Comparison of ENCODE assay signal across 21 mouse cellular contexts in the genomic region with DNA sequence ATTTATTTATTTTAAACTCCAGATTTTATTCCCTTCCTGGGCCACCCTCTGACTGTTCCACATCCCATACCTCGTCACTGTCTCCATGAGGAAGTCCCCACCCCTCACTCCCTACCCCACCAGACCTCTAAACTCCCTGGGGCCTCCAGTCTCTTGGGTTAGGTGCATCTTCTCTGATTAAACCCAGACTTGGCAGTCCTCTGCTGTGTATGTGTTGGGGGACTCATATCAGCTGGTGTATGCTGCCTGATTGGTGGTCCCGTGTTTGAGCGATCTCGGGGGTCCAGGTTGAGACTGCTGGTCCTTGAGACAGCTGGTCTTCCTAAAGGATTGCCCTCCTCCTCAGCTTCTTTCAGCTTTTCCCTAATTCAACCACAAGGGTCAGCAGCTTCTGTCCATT. TPM values are rescaled to one million over a fixed set of nuclear protein-coding genes. Genes with fewer than 3 reads are reported as not detected.
A peak's percentile ranks its signal among the peaks of the same experiment; 100 is the strongest.
DNase-seq lines count a peak whose midpoint lies in the region; ATAC-seq lines count a peak whose summit lies in the region.
"Had no signal": no experiment of that assay in that cellular context is flagged by ENCODE, and none has a peak within 500 bp of the region (broad histone marks: within the 10 kb centered on the region; RNA-seq: fewer than 3 reads in every experiment).

No protein-coding gene starts in this region.

- H3K27ac ChIP-seq in limb, embryonic 11.5 days (replicated peaks; ENCODE audit: low read depth, low read length), result no peak overlapping the region
- H3K27ac ChIP-seq in limb, embryonic 10.5 days, result no peak overlapping the region
- H3K27ac ChIP-seq in midbrain, embryonic 11.5 days (ENCODE audit: low read depth, low read length), result no peak overlapping the region
- no peak overlapping the region for H3K27ac ChIP-seq in midbrain, embryonic 15.5 days

- peak; percentile 82 for DNase-seq in heart, adult 11 months
- no peak for DNase-seq in heart, adult 18-20 months
- peak; percentile 14 for DNase-seq in limb, embryonic 11.5 days (ENCODE audit: low spot score)
- no peak for DNase-seq in limb, embryonic 10.5 days (ENCODE audit: low spot score)
- peak; percentile 72 for DNase-seq in midbrain, embryonic 11.5 days (ENCODE audit: low spot score, missing footprints)
- DNase-seq: adrenal gland, adult 2 months; adrenal gland, adult 8-10 months; adrenal gland, postnatal 10 days; adrenal gland, postnatal 14 days; adrenal gland, postnatal 25 days; adrenal gland, postnatal 36 days; B cell, adult 2 months; cerebellum, adult 11 months; cerebellum, adult 11-12 months; cerebellum, adult 18-20 months had no signal

- ATAC-seq in limb, embryonic 11.5 days (ENCODE audit: insufficient number of reproducible peaks, low FRiP score, low TSS enrichment, low read depth), result no peak
- ATAC-seq in midbrain, embryonic 11.5 days (ENCODE audit: low FRiP score), result no peak
- no peak for ATAC-seq in midbrain, embryonic 15.5 days (replicated peaks)
- ATAC-seq: activated CD4-positive, CD25-positive, alpha-beta regulatory T cell, adult 4 months; CD4-positive, CD25-positive, alpha-beta regulatory T cell, adult 4 months; Patski had no signal

- no peak overlapping the region for H3K9ac ChIP-seq in limb, embryonic 11.5 days (ENCODE audit: low read length)
- H3K9ac ChIP-seq in midbrain, embryonic 11.5 days (ENCODE audit: low read length), result no peak overlapping the region
- no peak overlapping the region for H3K9ac ChIP-seq in midbrain, embryonic 15.5 days

- H3K4me1 ChIP-seq in limb, embryonic 11.5 days (ENCODE audit: control insufficient read depth, insufficient read depth, low read length), result no peaks in the 10 kb centered on the region
- peaks cover 13% of the 10 kb centered on the region for H3K4me1 ChIP-seq in limb, embryonic 10.5 days
- peaks cover 8% of the 10 kb centered on the region for H3K4me1 ChIP-seq in midbrain, embryonic 11.5 days (ENCODE audit: control insufficient read depth, insufficient read depth, low read length)
- peaks cover 17% of the 10 kb centered on the region for H3K4me1 ChIP-seq in midbrain, embryonic 15.5 days

- no peaks in the 10 kb centered on the region for H3K9me3 ChIP-seq in limb, embryonic 11.5 days (ENCODE audit: control insufficient read depth, low read length)
- H3K9me3 ChIP-seq in limb, embryonic 10.5 days (replicated peaks), result no peaks in the 10 kb centered on the region
- peaks cover 2% of the 10 kb centered on the region; the same call in 1 of the 2 replicates for H3K9me3 ChIP-seq in midbrain, embryonic 11.5 days (ENCODE audit: control insufficient read depth, low read length)
- H3K9me3 ChIP-seq in midbrain, embryonic 15.5 days, result no peaks in the 10 kb centered on the region
- H3K9me3 ChIP-seq: G1E had no signal

- 91% methylated on average over 4 of the region's 4 CpGs for WGBS in limb, embryonic 11.5 days
- 93% methylated on average over 4 of the region's 4 CpGs for WGBS in limb, embryonic 10.5 days
- WGBS in midbrain, embryonic 11.5 days, result 93% methylated on average over 4 of the region's 4 CpGs
- 91% methylated on average over 4 of the region's 4 CpGs for WGBS in midbrain, embryonic 15.5 days

- no peaks in the 10 kb centered on the region for H3K36me3 ChIP-seq in limb, embryonic 11.5 days (ENCODE audit: control insufficient read depth, insufficient read depth, low read length)
- H3K36me3 ChIP-seq in limb, embryonic 10.5 days, result peaks cover 23% of the 10 kb centered on the region
- H3K36me3 ChIP-seq in midbrain, embryonic 11.5 days (ENCODE audit: control insufficient read depth, insufficient read depth, low read length), result no peaks in the 10 kb centered on the region
- no peaks in the 10 kb centered on the region for H3K36me3 ChIP-seq in midbrain, embryonic 15.5 days (replicated peaks)

- no peak overlapping the region for H3K4me2 ChIP-seq in limb, embryonic 11.5 days (ENCODE audit: low read depth, severe bottlenecking)
- H3K4me2 ChIP-seq in midbrain, embryonic 11.5 days, result no peak overlapping the region
- H3K4me2 ChIP-seq in midbrain, embryonic 15.5 days, result no peak overlapping the region

- no peak overlapping the region for H3K4me3 ChIP-seq in limb, embryonic 11.5 days (ENCODE audit: low read depth, low read length)
- no peak overlapping the region for H3K4me3 ChIP-seq in limb, embryonic 10.5 days
- no peak overlapping the region for H3K4me3 ChIP-seq in midbrain, embryonic 11.5 days (ENCODE audit: low read depth, low read length)
- H3K4me3 ChIP-seq in midbrain, embryonic 15.5 days, result no peak overlapping the region

- H3K27me3 ChIP-seq in limb, embryonic 11.5 days (ENCODE audit: control insufficient read depth, insufficient read depth, low read length), result no peaks in the 10 kb centered on the region
- H3K27me3 ChIP-seq in limb, embryonic 10.5 days (ENCODE audit: low read depth, poor library complexity, severe bottlenecking), result no peaks in the 10 kb centered on the region
- no peaks in the 10 kb centered on the region for H3K27me3 ChIP-seq in midbrain, embryonic 11.5 days (ENCODE audit: control insufficient read depth, insufficient read depth, low read length)
- H3K27me3 ChIP-seq in midbrain, embryonic 15.5 days (replicated peaks), result no peaks in the 10 kb centered on the region
- H3K27me3 ChIP-seq: CH12.LX, Patski had no signal

RNA-seq across cellular contexts. Expression of gene Zfp280d, which starts 5.3 kb away (rescaled TPM):
- total RNA-seq in heart, adult 18-20 months (2021), result 10 to 100 TPM; 15.4 to 16.3 TPM
- polyA plus RNA-seq in limb, embryonic 11.5 days (2014; fragmentation: Nextera tagmentation; extraction: Ambion mirVana), result 53.1 and 60.1 TPM in 2 replicates
- polyA plus RNA-seq in limb, embryonic 10.5 days (2016; fragmentation: Nextera tagmentation; extraction: Ambion mirVana), result 43.2 and 51.8 TPM in 2 replicates
- polyA plus RNA-seq in midbrain, embryonic 11.5 days (2014; fragmentation: Nextera tagmentation; extraction: Ambion mirVana), result 54.8 and 62.8 TPM in 2 replicates
- polyA plus RNA-seq in midbrain, embryonic 15.5 days (2015; fragmentation: Nextera tagmentation; extraction: Ambion mirVana), result 37.0 and 41.3 TPM in 2 replicates

Comparison
In these comparisons a context has a peak if more than half of its experiments do, and no peak if none do; other contexts are left out.
1. DNase-seq: peak in heart, adult 11 months (single experiment), limb, embryonic 11.5 days (single experiment) and midbrain, embryonic 11.5 days (single experiment); none in heart, adult 18-20 months (0 of 2) and limb, embryonic 10.5 days (single experiment).